Mouse (Mus musculus) heart, adult 9 months (tissue): Measurements from ENCODE around the gene Calcrl.
A peak's percentile ranks its signal among the peaks of the same experiment; 100 is the strongest.
"Not testable (repeated sequence)": the region's sequence is repeated elsewhere in the genome, so short reads cannot be mapped to it uniquely, and the experiment has no call there.

Experiments used
- DNase-seq, 2 experiments: peaks; one replicate each; pipeline ENCODE4 v3.0.0; 2022; ENCODE audit warnings: low spot score in 2 of 2

Gene Calcrl

DNA sequence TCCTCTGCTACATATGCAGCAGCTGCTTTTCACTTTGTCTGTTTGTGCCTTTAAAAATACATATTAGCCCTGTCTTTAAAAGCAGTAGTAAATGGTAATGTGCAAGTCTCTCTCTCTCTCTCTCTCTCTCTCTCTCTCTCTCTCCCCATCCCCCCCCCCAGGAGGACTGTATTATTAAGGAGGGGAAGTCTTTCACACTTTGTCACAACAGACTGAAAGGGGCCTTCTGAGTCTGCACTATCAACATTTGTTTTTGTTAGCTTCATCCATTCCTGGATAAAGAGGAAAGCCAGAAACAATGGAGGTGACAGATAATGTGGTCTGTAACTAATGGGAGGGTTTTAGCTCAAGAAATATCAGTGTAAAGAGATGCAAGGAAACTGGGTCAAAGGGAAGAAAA is 36.1 kb downstream of the Calcrl start:
- no peak for DNase-seq

DNA sequence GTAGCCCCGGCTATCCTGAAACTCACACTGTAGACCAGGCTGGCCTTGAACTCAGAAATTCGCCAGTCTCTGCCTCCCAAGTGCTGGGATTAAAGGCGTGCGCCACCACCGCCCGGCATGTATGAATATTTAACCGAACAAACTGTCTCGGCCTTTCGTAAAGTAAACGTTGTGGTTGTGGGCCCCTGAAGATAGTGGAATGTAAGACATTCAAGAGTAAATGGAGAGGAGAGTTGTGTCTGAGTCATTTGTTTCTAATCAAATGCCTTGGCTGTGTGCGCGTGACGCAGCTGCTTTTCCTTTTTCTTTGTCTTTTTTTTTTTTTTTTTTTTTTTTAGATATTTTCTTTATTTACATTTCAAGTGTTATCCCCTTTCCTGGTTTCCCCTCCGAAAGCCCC is 36.7 kb downstream of the Calcrl start:
- DNase-seq: not testable (repeated sequence)

DNA sequence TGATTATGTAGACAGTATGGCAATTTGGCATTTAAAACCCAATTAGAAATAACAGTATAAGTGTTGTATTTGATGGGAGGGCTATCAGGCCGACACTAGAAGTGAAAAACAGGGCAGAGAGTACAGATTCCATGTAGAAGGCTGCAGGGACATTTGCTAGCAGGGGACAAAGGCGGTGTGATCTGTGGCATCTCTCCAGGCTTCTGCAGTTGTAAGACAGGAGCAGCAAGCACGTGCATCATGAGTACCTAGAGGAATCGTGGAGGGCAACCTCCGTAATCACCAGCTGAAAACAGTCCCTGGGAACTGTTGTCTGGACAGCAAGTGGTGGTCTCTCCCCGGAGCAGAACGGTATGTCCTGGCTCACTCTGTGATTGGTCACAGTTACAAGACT is 37.2 kb downstream of the Calcrl start:
- DNase-seq: peak in 1 of 2 experiments; percentile 38

DNA sequence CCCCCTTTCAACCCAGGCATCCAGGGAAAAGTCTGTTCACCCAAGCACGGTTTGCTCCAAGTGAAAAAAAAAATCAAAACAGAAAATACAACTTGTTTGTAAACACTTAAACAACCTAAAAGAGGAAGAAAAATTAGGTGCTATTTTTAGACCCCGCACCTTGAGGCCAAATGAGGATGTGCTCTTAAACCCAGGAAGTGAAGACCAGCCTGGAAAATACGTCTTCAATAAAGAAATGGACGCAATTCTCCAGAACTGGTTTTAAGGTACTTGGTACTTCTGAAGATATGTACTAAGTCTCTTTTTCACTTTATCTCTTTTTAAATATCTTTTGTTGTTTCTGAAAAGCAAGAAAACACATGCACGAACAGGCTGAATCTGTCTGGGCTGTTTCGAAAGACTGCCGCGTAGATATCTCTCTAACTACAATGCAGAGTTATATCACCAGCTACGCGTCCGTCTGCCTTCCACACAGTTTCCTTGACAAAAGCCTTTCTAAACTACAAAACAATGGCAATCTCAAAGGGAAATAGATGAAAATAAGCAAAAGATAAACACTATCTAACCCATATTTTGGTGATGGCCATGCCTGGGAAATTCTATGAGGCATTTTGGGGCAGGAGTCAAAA is 37.7 kb downstream of the Calcrl start:
- no peak for DNase-seq

DNA sequence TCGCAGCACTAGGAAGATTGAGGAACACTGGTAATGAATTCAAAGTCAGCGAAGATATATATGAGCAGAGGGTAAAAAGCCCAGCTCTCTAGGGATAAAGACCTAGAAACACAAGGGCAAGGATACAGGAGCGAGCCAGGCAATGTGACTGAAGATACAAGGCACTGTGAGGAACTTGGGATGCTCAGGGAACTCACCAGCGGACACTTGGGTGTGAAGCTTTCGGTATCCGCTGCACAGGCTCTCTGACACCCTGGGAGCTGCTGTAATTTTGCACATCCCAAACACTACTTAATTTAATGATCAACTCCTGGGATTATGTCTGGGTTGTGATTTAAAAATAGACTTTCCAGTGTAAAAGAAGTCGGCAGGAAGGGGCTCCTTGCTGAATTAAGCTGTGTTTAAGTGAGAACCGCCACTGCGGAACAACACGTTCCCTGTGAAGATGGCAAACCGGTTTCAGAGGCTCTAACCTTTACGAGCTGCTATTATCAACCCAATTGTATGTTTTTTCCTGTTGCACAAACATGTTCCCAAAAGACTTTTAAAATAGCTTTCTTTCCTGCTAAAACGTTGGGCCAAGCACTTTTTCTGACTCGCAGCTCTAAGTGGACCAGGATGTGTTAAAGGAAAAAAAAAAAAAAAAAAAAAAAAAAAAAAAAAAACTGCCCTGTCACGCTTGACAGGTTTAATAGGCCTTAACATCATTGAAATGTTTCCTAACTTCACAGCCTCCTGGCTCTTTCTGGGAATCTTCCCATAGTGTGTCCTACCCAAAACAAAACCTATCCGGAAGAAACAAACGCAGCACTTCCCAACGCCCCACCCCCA is 38.4 kb downstream of the Calcrl start:
- DNase-seq: peak; percentile 51 to 76

DNA sequence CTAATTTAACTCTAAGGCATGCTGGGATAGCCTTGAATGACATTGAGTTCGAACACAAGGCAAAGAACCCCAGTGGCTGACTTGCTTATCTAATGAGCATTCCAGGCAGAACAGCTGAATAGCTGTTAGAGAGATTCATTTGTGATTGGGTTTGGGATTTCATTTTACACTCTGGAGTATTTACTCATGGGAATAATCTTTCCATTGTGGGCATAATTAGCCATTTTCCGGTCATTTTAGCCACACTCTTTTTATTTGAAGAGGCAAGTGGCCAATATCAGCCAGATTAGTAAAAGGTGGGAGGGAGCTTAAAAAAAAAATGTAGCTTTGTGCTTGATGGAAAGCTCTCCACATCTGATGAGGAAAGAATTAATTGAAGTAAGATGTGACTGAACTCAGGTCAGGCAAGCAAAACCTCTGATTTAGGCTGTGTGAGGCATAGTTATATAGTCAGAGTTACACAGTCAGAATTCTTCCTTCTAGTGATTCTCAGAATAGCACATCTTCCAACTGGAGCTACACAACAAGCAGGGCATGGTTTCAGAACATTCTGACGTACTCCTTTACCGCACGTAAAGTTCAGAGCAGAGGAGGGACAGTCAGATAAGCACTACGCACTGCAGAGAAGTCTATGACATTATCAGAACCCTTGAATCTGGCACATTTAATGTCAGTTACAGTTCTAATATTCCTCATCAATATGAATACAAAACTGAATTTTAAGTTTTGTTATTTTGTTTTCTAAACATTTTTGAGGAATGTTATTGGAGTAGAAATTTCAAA is 40.1 kb downstream of the Calcrl start:
- peak; percentile 39 to 63 for DNase-seq

DNA sequence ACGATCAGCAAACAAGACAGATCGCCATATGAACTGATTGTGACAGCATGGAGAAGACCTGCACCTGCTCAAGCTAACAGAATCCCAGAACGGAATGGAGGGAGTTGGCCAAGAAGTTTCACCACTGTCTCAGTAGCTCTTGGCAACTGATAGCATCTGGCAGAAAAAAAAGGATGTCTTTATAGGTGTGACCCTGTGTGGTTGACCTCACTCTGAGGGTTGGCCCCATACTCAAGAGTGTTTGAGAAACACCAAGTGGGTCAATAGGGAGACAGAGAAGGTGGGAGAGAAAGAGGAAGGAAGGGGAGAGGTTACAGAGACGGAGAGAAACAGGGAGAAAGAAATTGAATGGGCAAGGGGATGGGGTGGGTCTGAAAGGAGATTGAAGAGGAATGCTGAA is 41.4 kb downstream of the Calcrl start:
- no peak for DNase-seq

DNA sequence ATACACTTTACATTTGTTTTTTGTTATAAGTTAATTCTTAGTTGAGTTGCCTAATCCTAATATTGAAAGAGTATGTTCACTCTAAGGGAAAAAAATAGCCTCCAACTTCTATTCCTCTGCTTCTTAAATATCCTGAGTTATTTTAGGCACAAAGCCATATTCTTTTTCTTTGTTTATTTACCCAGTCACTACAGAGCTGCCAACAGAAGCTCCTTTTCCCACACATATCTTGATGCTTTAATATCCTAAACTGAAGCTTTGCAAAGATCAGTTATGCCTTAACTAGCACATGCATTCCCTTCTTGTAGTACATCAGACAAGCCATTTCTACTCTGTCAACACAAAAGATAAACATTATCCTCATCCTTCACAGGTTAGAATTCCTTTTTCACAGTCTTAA is 42.7 kb downstream of the Calcrl start:
- no peak for DNase-seq

DNA sequence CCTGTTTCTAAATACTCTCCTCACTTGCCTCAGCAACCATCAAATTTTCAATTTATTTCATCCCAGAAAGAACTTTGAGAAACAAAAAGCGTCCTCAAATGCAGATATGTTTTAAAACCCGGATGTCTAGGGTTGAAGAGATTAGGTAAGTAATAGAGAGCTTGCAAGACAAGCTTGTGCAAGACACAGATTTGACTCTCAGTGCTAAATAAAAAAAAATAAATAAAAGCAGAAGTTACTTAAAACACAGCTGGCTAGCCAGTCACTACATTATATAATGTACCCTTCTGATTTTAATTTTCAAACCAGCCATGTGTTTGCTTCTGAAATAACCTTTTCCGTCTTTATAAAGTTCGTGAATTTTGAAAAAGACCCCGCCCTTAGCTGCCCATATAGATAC is 43.2 kb downstream of the Calcrl start:
- no peak for DNase-seq

DNA sequence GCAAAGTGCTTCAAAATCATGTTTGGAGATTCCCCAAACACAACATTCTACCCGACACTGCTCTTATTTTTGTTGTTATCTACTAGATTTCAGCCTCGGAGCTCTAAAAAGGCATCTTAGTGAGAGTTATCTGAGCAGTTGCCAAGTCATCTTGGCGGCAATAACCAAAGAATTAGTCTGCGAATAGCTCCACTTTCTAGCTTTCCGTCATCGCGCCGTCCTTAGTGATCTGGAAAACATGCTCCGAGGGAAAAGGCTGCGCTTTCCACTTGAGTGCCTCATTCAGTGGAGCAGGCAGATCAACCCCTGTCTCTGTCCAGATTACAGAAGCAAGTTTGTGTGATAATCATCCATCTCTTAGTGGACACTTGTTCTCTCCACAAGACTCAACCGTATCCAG is 44.4 kb downstream of the Calcrl start:
- DNase-seq: peak; percentile 46 to 68

DNA sequence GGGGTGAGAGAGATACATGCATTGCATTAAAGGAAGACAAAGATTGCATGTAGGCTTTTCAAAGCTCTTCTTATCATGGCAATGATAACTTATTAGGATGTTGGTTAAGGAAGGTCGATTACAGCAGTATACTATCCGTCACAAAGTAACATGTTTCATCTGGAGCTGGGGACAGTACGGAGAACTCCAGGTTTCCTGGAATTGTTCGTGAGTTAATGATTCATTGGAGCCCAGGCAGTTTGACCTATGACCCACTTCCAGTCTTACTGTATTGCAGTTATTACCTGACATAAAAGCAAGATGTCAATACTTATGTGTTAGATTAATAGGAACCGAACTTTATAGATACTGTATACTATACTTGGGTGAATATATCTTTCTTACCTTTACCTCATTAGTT is 46.5 kb downstream of the Calcrl start:
- DNase-seq: no peak

DNA sequence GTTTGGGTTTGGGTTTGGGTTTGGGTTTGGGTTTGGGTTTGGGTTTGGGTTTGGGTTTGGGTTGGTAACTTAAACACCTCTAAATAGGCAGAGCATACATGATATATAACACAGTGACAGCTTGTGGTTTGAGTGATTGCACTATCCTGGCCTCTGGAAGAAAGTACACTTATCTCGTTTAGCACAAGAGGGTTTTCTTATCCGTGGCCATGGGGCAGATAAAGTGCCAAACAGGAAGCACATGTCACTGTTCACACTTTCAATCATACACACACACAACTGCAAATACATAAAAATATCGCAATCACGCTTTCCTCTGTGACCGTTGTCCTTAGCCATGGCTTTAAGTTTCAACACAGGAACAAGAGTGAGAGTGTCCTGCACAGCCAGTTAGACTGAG is 56.0 kb downstream of the Calcrl start:
- DNase-seq: no peak

DNA sequence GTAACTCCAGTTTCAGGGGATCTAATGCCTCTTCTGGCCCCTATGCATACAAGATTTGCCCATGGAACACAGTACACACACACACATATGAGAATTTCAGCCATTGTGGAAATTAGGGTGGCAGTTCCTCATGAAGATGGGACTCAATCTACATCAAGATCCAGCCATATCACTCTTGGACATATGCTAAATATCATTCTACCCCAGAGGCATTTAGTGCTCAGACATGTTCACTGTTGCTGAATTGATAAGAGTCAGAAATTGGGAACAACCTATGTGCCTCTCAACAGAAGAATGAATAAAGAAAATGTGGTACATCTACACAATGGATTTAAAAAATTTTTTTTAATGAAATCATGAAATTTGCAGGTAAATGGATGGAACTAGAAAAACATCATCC is 58.5 kb downstream of the Calcrl start:
- DNase-seq: no peak

DNA sequence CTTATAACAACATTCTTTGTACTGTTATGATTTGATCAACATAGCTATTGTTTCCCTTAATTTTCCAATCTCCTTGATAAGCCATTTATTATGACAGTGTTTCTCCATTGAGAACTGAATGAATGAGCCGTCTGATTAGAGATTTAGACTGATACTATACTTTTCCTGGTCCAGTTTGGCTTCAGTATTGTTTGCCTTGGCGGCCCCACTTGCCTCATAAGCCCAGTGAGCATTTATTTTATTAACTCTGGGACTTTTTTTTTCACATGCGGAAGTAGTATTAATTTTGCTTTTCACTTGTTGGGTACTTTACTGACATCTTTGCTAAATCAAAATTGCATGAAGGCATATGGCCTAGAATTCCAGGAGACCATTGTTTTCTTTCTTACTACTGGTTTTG is 59.9 kb downstream of the Calcrl start:
- no peak for DNase-seq

DNA sequence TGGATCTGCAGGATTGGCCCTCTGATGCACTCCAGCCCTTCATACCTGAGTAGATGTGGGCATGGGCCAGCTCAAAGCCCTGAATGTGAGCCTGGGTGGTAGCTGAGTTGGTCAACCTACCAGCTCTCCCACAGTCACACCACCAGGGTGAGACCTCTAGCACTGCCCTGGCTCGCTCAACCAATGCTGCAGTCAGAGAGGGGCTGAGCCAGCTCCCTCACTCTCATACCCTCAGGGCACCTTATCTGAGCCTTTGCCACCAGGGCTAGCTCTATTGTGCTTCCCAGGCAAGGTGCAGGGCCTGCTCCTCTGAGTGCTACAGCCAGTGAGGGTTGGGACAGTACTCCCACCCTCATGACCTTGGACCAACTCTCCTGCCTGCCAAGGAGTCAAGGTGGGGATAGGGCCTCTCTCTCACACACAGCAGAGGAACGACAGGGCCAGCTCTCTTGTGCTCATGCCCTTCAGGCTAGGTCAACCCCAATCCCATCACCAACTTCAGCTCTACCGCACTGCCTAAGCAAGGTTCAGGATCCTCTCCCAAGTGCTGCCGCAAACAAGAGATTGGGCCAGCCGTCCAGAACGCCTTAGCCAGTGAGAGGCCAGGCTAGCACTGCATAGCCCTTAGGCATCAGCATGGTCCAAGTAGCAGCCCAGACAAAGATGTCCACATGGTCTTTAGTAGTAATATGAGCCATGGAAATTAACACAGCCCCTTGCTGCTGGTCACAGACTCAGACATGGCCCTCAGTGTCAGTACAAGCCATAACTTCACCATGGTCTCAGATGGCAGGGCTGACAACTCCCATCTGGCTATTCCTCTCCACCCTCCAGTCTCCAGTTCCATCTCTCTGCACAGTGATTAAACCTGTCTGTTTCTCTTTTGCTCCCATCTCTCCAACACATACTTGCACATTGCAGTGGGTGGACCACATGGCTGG is 62.2 kb downstream of the Calcrl start:
- no peak for DNase-seq

DNA sequence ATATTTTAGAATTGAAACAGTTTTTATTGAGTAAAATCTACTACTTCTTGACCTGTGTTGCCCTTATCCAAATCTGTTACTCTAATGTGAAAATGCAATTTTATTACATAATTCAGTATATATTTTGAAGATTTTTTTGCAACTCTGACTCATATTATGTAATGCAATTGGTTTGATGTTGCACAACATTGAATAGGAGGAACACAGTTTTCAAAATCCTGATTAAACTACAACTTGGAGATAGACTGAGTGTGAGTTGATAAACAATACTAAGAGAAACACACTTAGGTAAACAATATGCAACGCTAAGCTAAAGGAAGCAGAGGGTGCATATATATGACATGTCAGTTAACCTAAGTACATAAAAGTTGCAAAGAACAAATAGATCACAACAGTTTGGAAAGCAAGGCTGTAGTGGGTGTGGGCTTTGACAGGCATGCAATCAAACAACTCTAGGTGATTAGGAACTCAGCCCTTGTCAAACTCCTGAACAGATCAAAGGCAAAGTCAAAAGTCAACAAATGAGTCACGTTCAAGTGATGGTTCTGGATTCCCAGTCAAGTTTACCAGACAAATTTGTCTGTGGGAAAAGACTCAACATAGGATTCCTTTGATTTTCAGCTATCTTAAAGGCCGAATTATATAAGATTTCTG is 66.4 kb downstream of the Calcrl start:
- DNase-seq: no peak

DNA sequence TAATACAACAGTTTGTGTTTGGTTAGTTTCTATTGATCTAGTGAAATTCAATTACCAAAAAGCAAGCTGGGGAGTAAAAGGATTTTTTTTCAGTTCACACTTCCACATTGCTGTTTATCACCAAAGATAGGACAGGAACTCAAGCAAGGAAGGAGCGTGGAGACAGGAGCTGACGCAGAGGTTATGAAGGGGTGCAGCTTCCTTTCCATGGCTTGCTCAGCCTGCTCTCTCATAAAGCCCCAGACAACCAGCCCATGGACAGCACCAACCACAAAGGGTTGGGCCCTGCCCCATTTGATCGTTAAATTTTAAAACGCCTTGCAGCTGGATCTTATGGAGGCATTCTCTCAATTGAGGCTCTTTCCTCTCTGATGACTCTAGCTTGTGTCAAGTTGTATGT is 69.9 kb downstream of the Calcrl start:
- no peak for DNase-seq

DNA sequence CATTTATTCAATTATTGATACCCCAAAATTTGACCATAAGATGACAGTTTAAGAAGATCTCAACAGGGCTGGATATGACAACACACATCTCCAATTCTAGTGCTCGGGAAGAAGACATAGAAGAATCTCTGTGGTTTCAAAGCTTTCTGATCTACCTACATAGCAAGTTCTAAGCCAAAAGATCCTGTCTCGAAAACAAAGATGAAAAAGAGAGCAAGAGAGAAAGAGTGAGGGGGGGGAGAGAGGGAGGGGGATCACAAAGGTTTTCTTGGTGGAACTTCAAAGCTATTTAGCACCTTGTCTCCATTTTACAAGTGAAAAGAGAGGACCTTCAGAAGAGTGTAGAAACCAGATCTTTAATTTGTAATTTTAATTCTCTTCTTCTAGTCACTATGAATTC is 77.8 kb downstream of the Calcrl start:
- DNase-seq: no peak

DNA sequence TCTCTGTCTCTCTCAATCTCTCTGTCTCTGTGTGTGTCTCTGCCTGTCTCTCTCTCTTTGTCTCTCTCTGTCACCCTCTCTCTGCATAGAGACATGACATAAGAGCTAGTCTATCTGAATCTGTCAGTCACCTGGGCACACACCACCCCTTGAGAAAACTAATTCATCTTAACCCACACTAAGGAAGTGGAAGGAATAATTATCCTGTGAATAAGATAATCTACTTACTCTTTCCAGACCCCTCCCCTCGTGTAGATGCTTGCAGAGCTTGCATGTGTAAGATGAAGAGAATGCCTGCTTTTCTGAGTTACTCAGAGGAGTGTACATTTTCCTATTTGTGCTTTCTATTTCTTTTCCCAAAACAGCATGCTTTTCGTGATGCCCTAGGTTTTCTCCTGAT is 81.5 kb downstream of the Calcrl start:
- DNase-seq: no peak

DNA sequence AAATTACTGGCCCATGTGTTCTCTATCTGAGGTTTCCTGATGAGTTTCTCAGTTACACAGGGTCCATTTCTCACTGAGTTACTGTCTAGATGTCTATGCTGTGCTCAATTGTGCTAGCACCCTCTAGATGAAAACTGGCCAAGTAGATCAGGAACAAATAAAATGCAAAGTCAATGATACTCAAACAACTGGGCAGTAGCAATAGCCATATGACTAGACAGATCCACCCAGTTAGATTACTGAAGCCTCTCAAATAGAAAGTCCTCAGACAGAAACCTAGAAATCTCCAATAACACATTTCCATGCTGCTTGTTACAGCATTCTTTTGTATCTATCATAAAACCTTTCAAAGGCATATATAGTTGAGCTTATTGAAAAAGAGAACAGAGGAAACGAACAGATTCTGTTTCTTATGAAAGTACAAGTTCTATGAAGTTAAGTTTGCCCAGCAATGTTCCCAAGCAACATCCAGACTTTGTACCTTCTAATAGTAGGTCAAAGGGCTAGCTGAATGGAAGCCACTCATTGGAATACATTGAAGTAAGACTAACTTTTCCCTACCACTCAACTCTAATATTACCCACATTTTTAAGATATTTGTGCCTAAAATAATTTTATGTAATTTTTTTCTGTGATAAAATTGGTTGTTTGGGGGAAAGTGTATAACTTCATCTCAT is 87.3 kb downstream of the Calcrl start:
- no peak for DNase-seq

DNA sequence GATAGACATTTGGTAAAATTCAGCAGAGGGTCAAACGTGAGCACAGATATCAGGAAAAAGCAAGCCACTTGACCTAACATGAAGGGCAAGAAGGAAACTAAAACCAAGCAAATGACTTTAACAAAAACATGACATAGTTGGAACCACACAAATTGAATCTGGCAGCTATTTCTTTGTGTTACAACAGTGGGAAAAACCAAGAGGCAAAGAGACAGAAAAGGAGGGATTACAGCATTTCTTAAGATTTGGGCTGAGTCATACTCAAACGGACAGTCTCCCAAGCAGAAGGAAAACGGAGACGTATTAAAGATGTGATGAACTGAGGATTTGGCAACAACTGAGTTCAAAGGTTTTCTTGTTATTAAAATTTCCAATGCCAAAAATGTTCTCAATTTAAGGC is 88.9 kb downstream of the Calcrl start:
- DNase-seq: peak; percentile 22 to 46
